Mouse (Mus musculus): Measurements from ENCODE around the gene Akap2. TPM values are rescaled to one million over a fixed set of nuclear protein-coding genes. Genes with fewer than 3 reads are reported as not detected.

The Akap2 gene
- polyA plus RNA-seq, 1 experiment: 19.3 TPM

- no peak overlapping the region for H3K4me2 ChIP-seq (ENCODE audit: low read depth)
- no peaks in the 10 kb centered on the region for H3K27me3 ChIP-seq (ENCODE audit: control insufficient read depth, insufficient read depth, insufficient read length)
- H3ac ChIP-seq (ENCODE audit: control insufficient read depth, insufficient read length): no peak overlapping the region
- TF ChIP-seq MYOG (IDR thresholded peaks at IDR 0.05; ENCODE audit: control insufficient read depth in 1 of 3, insufficient read depth in 1 of 3, insufficient read length in 2 of 3, low read depth in 2 of 3): no peak
- TF ChIP-seq POLR2A (IDR thresholded peaks at IDR 0.05; ENCODE audit: insufficient read length, low read depth): no peak
- no peak overlapping the region for H3K4me3 ChIP-seq
- H3K36me3 ChIP-seq (ENCODE audit: control insufficient read depth, insufficient read depth): peaks cover 13% of the 10 kb centered on the region
- peaks cover 31% of the 10 kb centered on the region for H3K79me2 ChIP-seq (ENCODE audit: control insufficient read depth, insufficient read depth)
These were observed 174.6 kb downstream of the Akap2 start for GRCm38 (mm10) chr4:57892001-57892586.

GRCm38 (mm10) chr4:57895140-57895539, 177.7 kb downstream of the Akap2 start:
- peaks cover 13% of the 10 kb centered on the region for H3K36me3 ChIP-seq (ENCODE audit: control insufficient read depth, insufficient read depth)
- H3K4me2 ChIP-seq (ENCODE audit: low read depth): no peak overlapping the region
- TF ChIP-seq SRF (IDR thresholded peaks at IDR 0.05; ENCODE audit: control insufficient read depth, insufficient read length, low read depth): no peak
- no peak for TF ChIP-seq MYOD1 (IDR thresholded peaks at IDR 0.05; ENCODE audit: control insufficient read depth in 1 of 3, insufficient read length in 2 of 3, low read depth in 2 of 3)
- TF ChIP-seq CEBPB (IDR thresholded peaks at IDR 0.05; ENCODE audit: insufficient read depth, poor library complexity, severe bottlenecking): no peak

GRCm38 (mm10) chr4:57895902-57896301, 178.4 kb downstream of the Akap2 start:
- Histone ChIP-seq H3K27me3 (ENCODE audit: control insufficient read depth, insufficient read depth, insufficient read length) (no peaks in the 10 kb centered on the region), H3K4me2 (ENCODE audit: low read depth) (no peak overlapping the region), H3ac (ENCODE audit: control insufficient read depth, insufficient read length) (no peak overlapping the region), H3K36me3 (ENCODE audit: control insufficient read depth, insufficient read depth) (peaks cover 13% of the 10 kb centered on the region), H3K4me3 (no peak overlapping the region), H3K79me2 (ENCODE audit: control insufficient read depth, insufficient read depth) (peaks cover 7% of the 10 kb centered on the region)
- TF ChIP-seq MAX (IDR thresholded peaks at IDR 0.05; ENCODE audit: low read depth) (no peak), MYOG (IDR thresholded peaks at IDR 0.05; ENCODE audit: control insufficient read depth in 1 of 3, insufficient read depth in 1 of 3, insufficient read length in 2 of 3, low read depth in 2 of 3) (no peak), E2F4 (IDR thresholded peaks at IDR 0.05; ENCODE audit: insufficient read depth) (no peak), SRF (IDR thresholded peaks at IDR 0.05; ENCODE audit: control insufficient read depth, insufficient read length, low read depth) (no peak), CEBPB (IDR thresholded peaks at IDR 0.05; ENCODE audit: insufficient read depth, poor library complexity, severe bottlenecking) (no peak), POLR2A (IDR thresholded peaks at IDR 0.05; ENCODE audit: insufficient read length, low read depth) (no peak), TCF3 (IDR thresholded peaks at IDR 0.05; ENCODE audit: insufficient read length, low read depth) (no peak), POLR2AphosphoS2 (IDR thresholded peaks at IDR 0.05; ENCODE audit: insufficient read length, low read depth) (no peak), MYOD1 (IDR thresholded peaks at IDR 0.05; ENCODE audit: control insufficient read depth in 1 of 3, insufficient read length in 2 of 3, low read depth in 2 of 3) (no peak), REST (IDR thresholded peaks at IDR 0.05; ENCODE audit: insufficient read depth, insufficient read length) (no peak), TCF12 (IDR thresholded peaks at IDR 0.05; ENCODE audit: insufficient read depth, poor library complexity, severe bottlenecking) (no peak), USF1 (IDR thresholded peaks at IDR 0.05; ENCODE audit: low read depth) (no peak)

More at GRCm38 (mm10) chr4:57895140-57895539, 177.7 kb downstream of the Akap2 start:
- Histone ChIP-seq H3ac (ENCODE audit: control insufficient read depth, insufficient read length) (no peak overlapping the region), H3K79me2 (ENCODE audit: control insufficient read depth, insufficient read depth) (peaks cover 7% of the 10 kb centered on the region), H3K4me3 (no peak overlapping the region), H3K27me3 (ENCODE audit: control insufficient read depth, insufficient read depth, insufficient read length) (no peaks in the 10 kb centered on the region)

GRCm38 (mm10) chr4:57896631-57897030, 179.2 kb downstream of the Akap2 start:
- Histone ChIP-seq H3K4me3 (no peak overlapping the region), H3K4me2 (ENCODE audit: low read depth) (no peak overlapping the region), H3K27me3 (ENCODE audit: control insufficient read depth, insufficient read depth, insufficient read length) (no peaks in the 10 kb centered on the region), H3K79me2 (ENCODE audit: control insufficient read depth, insufficient read depth) (no peaks in the 10 kb centered on the region), H3K36me3 (ENCODE audit: control insufficient read depth, insufficient read depth) (peaks cover 13% of the 10 kb centered on the region), H3ac (ENCODE audit: control insufficient read depth, insufficient read length) (no peak overlapping the region)
- TF ChIP-seq MAX (IDR thresholded peaks at IDR 0.05; ENCODE audit: low read depth): no peak
- TF ChIP-seq MYOD1 (IDR thresholded peaks at IDR 0.05; ENCODE audit: control insufficient read depth in 1 of 3, insufficient read length in 2 of 3, low read depth in 2 of 3): no peak
- no peak for TF ChIP-seq POLR2A (IDR thresholded peaks at IDR 0.05; ENCODE audit: insufficient read length, low read depth)
- TF ChIP-seq POLR2AphosphoS2 (IDR thresholded peaks at IDR 0.05; ENCODE audit: insufficient read length, low read depth): no peak
- no peak for TF ChIP-seq MYOG (IDR thresholded peaks at IDR 0.05; ENCODE audit: control insufficient read depth in 1 of 3, insufficient read depth in 1 of 3, insufficient read length in 2 of 3, low read depth in 2 of 3)
- no peak for TF ChIP-seq SRF (IDR thresholded peaks at IDR 0.05; ENCODE audit: control insufficient read depth, insufficient read length, low read depth)
- TF ChIP-seq CEBPB (IDR thresholded peaks at IDR 0.05; ENCODE audit: insufficient read depth, poor library complexity, severe bottlenecking): no peak
- TF ChIP-seq REST (IDR thresholded peaks at IDR 0.05; ENCODE audit: insufficient read depth, insufficient read length): no peak
- TF ChIP-seq E2F4 (IDR thresholded peaks at IDR 0.05; ENCODE audit: insufficient read depth): no peak
- no peak for TF ChIP-seq USF1 (IDR thresholded peaks at IDR 0.05; ENCODE audit: low read depth)
- no peak for TF ChIP-seq TCF3 (IDR thresholded peaks at IDR 0.05; ENCODE audit: insufficient read length, low read depth)
- TF ChIP-seq TCF12 (IDR thresholded peaks at IDR 0.05; ENCODE audit: insufficient read depth, poor library complexity, severe bottlenecking): no peak

GRCm38 (mm10) chr4:57901210-57901609, 183.8 kb downstream of the Akap2 start:
- no peak overlapping the region for H3K4me3 ChIP-seq
- no peak overlapping the region for H3ac ChIP-seq (ENCODE audit: control insufficient read depth, insufficient read length)
- H3K36me3 ChIP-seq (ENCODE audit: control insufficient read depth, insufficient read depth): no peaks in the 10 kb centered on the region
- no peak for TF ChIP-seq SRF (IDR thresholded peaks at IDR 0.05; ENCODE audit: control insufficient read depth, insufficient read length, low read depth)
- TF ChIP-seq TCF3 (IDR thresholded peaks at IDR 0.05; ENCODE audit: insufficient read length, low read depth): no peak
- TF ChIP-seq POLR2A (IDR thresholded peaks at IDR 0.05; ENCODE audit: insufficient read length, low read depth): no peak
- TF ChIP-seq MYOD1 (IDR thresholded peaks at IDR 0.05; ENCODE audit: control insufficient read depth in 1 of 3, insufficient read length in 2 of 3, low read depth in 2 of 3): no peak
- H3K4me2 ChIP-seq (ENCODE audit: low read depth): no peak overlapping the region
- H3K79me2 ChIP-seq (ENCODE audit: control insufficient read depth, insufficient read depth): no peaks in the 10 kb centered on the region
- no peaks in the 10 kb centered on the region for H3K27me3 ChIP-seq (ENCODE audit: control insufficient read depth, insufficient read depth, insufficient read length)
